Mouse (Mus musculus) layer of hippocampus, adult 2 months (tissue): ENCODE data around the gene Rab25. TPM values are rescaled to one million over a fixed set of nuclear protein-coding genes. Genes with fewer than 3 reads are reported as not detected.

ENCODE experiments used
- DNase-seq, 2 experiments: peaks; one replicate each; pipeline ENCODE4 v3.0.0; 2022; ENCODE audit warnings: low spot score in 2 of 2
- H3K27ac ChIP-seq: fragments of 200-600 bp; 2 replicates; pipeline ENCODE4 v1.8.1; 2022
- H3K4me3 ChIP-seq: fragments of 200-600 bp; 2 replicates; pipeline ENCODE4 v1.8.1; 2022; ENCODE audit warnings: mild to moderate bottlenecking
- CTCF ChIP-seq: fragments of 200-600 bp; conservative IDR thresholded peaks from 2 replicates; pipeline ENCODE4 v1.8.1; 2022; ENCODE audit warnings: antibody characterized with exemption, mild to moderate bottlenecking, moderate library complexity
- total RNA-seq, 2 experiments: library from RNA; stranded (reverse); gene quantifications; 2 replicates each; pipeline ENCODE4 v1.2.3; 2021

Gene Rab25
- total RNA-seq, 2 experiments from 2014 or later: not detected

GRCm38 (mm10) chr3:88520078-88520477, 28.0 kb downstream of the Rab25 start:
- DNase-seq: no peak
- Histone ChIP-seq H3K27ac (no peak overlapping the region), H3K4me3 (no peak overlapping the region)
- no peak for TF ChIP-seq CTCF

GRCm38 (mm10) chr3:88518411-88518810, 29.7 kb downstream of the Rab25 start:
- TF ChIP-seq CTCF: no peak
- no peak overlapping the region for H3K27ac ChIP-seq
- H3K4me3 ChIP-seq: no peak overlapping the region
- DNase-seq: no peak

- Histone ChIP-seq H3K4me3 (no peak overlapping the region), H3K27ac (no peak overlapping the region)
- DNase-seq: no peak
- no peak for TF ChIP-seq CTCF
These were observed 31.7 kb downstream of the Rab25 start for GRCm38 (mm10) chr3:88516407-88516806.

- no peak for DNase-seq
- Histone ChIP-seq H3K4me3 (no peak overlapping the region), H3K27ac (no peak overlapping the region)
- TF ChIP-seq CTCF: no peak
These were observed 33.1 kb downstream of the Rab25 start for GRCm38 (mm10) chr3:88515095-88515386.

GRCm38 (mm10) chr3:88514231-88515094, 33.6 kb downstream of the Rab25 start:
- Histone ChIP-seq H3K4me3 (no peak overlapping the region), H3K27ac (no peak overlapping the region)
- TF ChIP-seq CTCF: no peak
- DNase-seq: no peak

GRCm38 (mm10) chr3:88513546-88514115, 34.5 kb downstream of the Rab25 start:
- no peak for TF ChIP-seq CTCF
- Histone ChIP-seq H3K4me3 (no peak overlapping the region), H3K27ac (no peak overlapping the region)
- DNase-seq: no peak

GRCm38 (mm10) chr3:88512896-88513545, 35.1 kb downstream of the Rab25 start:
- no peak for DNase-seq
- TF ChIP-seq CTCF: no peak
- Histone ChIP-seq H3K4me3 (no peak overlapping the region), H3K27ac (no peak overlapping the region)

GRCm38 (mm10) chr3:88512141-88512895, 35.8 kb downstream of the Rab25 start:
- no peak for TF ChIP-seq CTCF
- no peak for DNase-seq
- H3K27ac ChIP-seq: no peak overlapping the region
- no peak overlapping the region for H3K4me3 ChIP-seq

- Histone ChIP-seq H3K27ac (no peak overlapping the region), H3K4me3 (no peak overlapping the region)
- no peak for TF ChIP-seq CTCF
- no peak for DNase-seq
These were observed 36.5 kb downstream of the Rab25 start for GRCm38 (mm10) chr3:88511559-88511958.

- DNase-seq: no peak
- TF ChIP-seq CTCF: no peak
- H3K27ac ChIP-seq: peak overlapping the region; percentile 77
- peak overlapping the region; percentile 55 for H3K4me3 ChIP-seq
These were observed 37.4 kb downstream of the Rab25 start for GRCm38 (mm10) chr3:88510421-88511289.

- DNase-seq: peak; percentile 92 to 93
- peak; percentile 58 for TF ChIP-seq CTCF
- Histone ChIP-seq H3K4me3 (peak within 1 kb of the TSS; percentile 55), H3K27ac (peak within 1 kb of the TSS; percentile 77)
These were observed 38.2 kb downstream of the Rab25 start, which contains the start of gene Lmna for GRCm38 (mm10) chr3:88509692-88510420. TSS of gene Lmna (minus strand) at chr3:88509956.

- DNase-seq: no peak
These were observed 38.9 kb downstream of the Rab25 start for GRCm38 (mm10) chr3:88509250-88509649.

More at GRCm38 (mm10) chr3:88509250-88509649, 38.9 kb downstream of the Rab25 start:
- H3K27ac ChIP-seq: peak overlapping the region; percentile 77
- TF ChIP-seq CTCF: no peak
- H3K4me3 ChIP-seq: peak overlapping the region; percentile 55
